Mouse (Mus musculus): ENCODE measurements around the gene C330007P06Rik. TPM values are rescaled to one million over a fixed set of nuclear protein-coding genes. Genes with fewer than 3 reads are reported as not detected.

The C330007P06Rik gene
- polyA plus RNA-seq, 1 experiment from 2014 or later, result 41.4 TPM

Other genes starting within 250 kb of the C330007P06Rik start
- gene Akap17b, start 228.7 kb downstream of the C330007P06Rik start, polyA plus RNA-seq (2014; fragmentation: Nextera tagmentation; extraction: Ambion mirVana), result 5.0 and 5.9 TPM in 2 replicates
- 1.2 TPM in 2 replicates for gene Slc25a43, start 130.5 kb downstream of the C330007P06Rik start, polyA plus RNA-seq (2014; fragmentation: Nextera tagmentation; extraction: Ambion mirVana)
- gene Slc25a5, start 78.5 kb downstream of the C330007P06Rik start, polyA plus RNA-seq (2014; fragmentation: Nextera tagmentation; extraction: Ambion mirVana), result 838 and 896 TPM in 2 replicates
- gene Ube2a, start 211 bp downstream of the C330007P06Rik start, polyA plus RNA-seq (2014; fragmentation: Nextera tagmentation; extraction: Ambion mirVana), result 123 and 138 TPM in 2 replicates
- gene Nkrf, start 28.8 kb upstream of the C330007P06Rik start, polyA plus RNA-seq (2014; fragmentation: Nextera tagmentation; extraction: Ambion mirVana), result 7.9 and 8.4 TPM in 2 replicates
- 57.5 and 62.8 TPM in 2 replicates for gene Sept6, start 117.7 kb upstream of the C330007P06Rik start, polyA plus RNA-seq (2014; fragmentation: Nextera tagmentation; extraction: Ambion mirVana)
- gene Sowahd, start 174.7 kb upstream of the C330007P06Rik start, polyA plus RNA-seq (2014; fragmentation: Nextera tagmentation; extraction: Ambion mirVana), result not detected in 2 replicates
- 414 and 431 TPM in 2 replicates for gene Rpl39, start 211.3 kb upstream of the C330007P06Rik start, polyA plus RNA-seq (2014; fragmentation: Nextera tagmentation; extraction: Ambion mirVana)
- 19.0 and 27.6 TPM in 2 replicates for gene Upf3b, start 236.2 kb upstream of the C330007P06Rik start, polyA plus RNA-seq (2014; fragmentation: Nextera tagmentation; extraction: Ambion mirVana)

Data from hindbrain, embryonic 11.5 days (tissue).